Mouse (Mus musculus) embryonic facial prominence, embryonic 11.5 days (tissue): ENCODE results near the gene R3hdm4. TPM values are rescaled to one million over a fixed set of nuclear protein-coding genes. Genes with fewer than 3 reads are reported as not detected.

ENCODE experiments used
- ATAC-seq: fragments of 200-750 bp; cut with Nextera tagmentation; replicated peaks from 2 replicates; pipeline ENCODE4 v1.8.0; 2017; ENCODE audit warnings: low read depth; ENCODE audit not compliant: insufficient number of reproducible peaks, low FRiP score, low TSS enrichment
- DNase-seq: peaks from one replicate; pipeline ENCODE4 v3.0.0-alpha.2; 2015; ENCODE audit warnings: low spot score
- H3K27ac ChIP-seq: fragments of 300-500 bp; sonication (generic); replicated peaks from 2 replicates; pipeline ENCODE4 v1.5.1; 2014; ENCODE audit warnings: mild to moderate bottlenecking, low read depth, low read length, control low read depth
- H3K27me3 ChIP-seq: fragments of 300-500 bp; sonication (generic); 2 replicates; pipeline ENCODE4 v1.6.1; 2014; ENCODE audit warnings: mild to moderate bottlenecking, low read length, moderate library complexity, mixed read lengths; ENCODE audit not compliant: control insufficient read depth, insufficient read depth
- H3K36me3 ChIP-seq: fragments of 300-500 bp; sonication (generic); replicated peaks from 2 replicates; pipeline ENCODE4 v1.6.1; 2014; ENCODE audit warnings: low read depth, mild to moderate bottlenecking, low read length, moderate library complexity, mixed read lengths; ENCODE audit not compliant: control insufficient read depth, insufficient read depth
- H3K4me1 ChIP-seq: fragments of 300-500 bp; sonication (generic); 2 replicates; pipeline ENCODE4 v1.6.1; 2014; ENCODE audit warnings: low read length, mixed read lengths; ENCODE audit not compliant: control insufficient read depth, insufficient read depth
- H3K4me2 ChIP-seq: fragments of 300-500 bp; sonication (generic); 2 replicates; pipeline ENCODE4 v1.6.1; 2014; ENCODE audit warnings: low read depth, mild to moderate bottlenecking, control low read depth, low read length, moderate library complexity
- H3K4me3 ChIP-seq: fragments of 300-500 bp; sonication (generic); 2 replicates; pipeline ENCODE4 v1.5.1; 2014; ENCODE audit warnings: low read depth, low read length, control low read depth
- H3K9ac ChIP-seq: fragments of 300-500 bp; sonication (generic); replicated peaks from 2 replicates; pipeline ENCODE4 v1.6.1; 2014; ENCODE audit warnings: mild to moderate bottlenecking, control low read depth, low read length
- H3K9me3 ChIP-seq: fragments of 300-500 bp; sonication (generic); replicated peaks from 2 replicates; pipeline ENCODE4 v1.6.1; 2016; ENCODE audit warnings: mild to moderate bottlenecking, low read length, inconsistent platforms, mixed read lengths; ENCODE audit not compliant: control insufficient read depth
- WGBS: fragments of 180-500 bp; shearing (Covaris S2); extraction: QIAGEN DNeasy Blood & Tissue Kit; methylation state at CpG from one replicate; pipeline ENCODE4 v1.1.7; 2014; 5-methylcytosine and 5-hydroxymethylcytosine counted together
- polyA plus RNA-seq: library from polyadenylated mRNA; unstranded; fragments of >200 nt; fragmentation: Nextera tagmentation; extraction: Ambion mirVana; gene quantifications from 2 replicates; pipeline ENCODE4 v1.2.1, GENCODE M21; 2014

The R3hdm4 gene
- polyA plus RNA-seq, 1 experiment from 2014 or later, result 116 TPM

DNA sequence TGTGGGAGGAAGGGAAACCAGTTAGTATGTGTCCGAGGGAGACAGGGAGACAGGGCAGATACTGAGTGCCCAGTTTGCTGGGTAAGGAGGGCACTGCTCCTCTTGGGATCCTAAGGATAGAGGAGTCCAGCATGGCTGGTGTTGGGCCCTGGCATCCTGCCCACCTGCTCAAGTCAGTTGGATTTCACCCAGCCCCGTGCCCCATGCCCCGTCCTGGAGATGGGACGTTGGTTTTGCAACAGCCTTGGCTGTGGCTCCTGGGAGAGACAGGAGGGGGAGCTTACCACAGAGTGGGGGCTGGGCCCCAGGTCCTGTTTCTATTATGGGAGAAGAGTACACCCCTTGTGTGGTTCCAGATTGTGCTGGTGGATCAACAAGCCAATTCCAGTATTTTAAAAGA lies 36.6 kb downstream of the R3hdm4 start:
- H3K4me2 ChIP-seq, result no peak overlapping the region
- peaks cover 6% of the 10 kb centered on the region; the same call in 1 of the 2 replicates for H3K27me3 ChIP-seq
- H3K4me3 ChIP-seq, result no peak overlapping the region
- 71% methylated on average over 4 of the region's 4 CpGs for WGBS
- no peak overlapping the region for H3K27ac ChIP-seq
- ATAC-seq (no peak), DNase-seq (no peak)
- no peak overlapping the region for H3K9ac ChIP-seq
- no peaks in the 10 kb centered on the region for H3K9me3 ChIP-seq
- H3K36me3 ChIP-seq, result no peaks in the 10 kb centered on the region
- H3K4me1 ChIP-seq, result no peaks in the 10 kb centered on the region

DNA sequence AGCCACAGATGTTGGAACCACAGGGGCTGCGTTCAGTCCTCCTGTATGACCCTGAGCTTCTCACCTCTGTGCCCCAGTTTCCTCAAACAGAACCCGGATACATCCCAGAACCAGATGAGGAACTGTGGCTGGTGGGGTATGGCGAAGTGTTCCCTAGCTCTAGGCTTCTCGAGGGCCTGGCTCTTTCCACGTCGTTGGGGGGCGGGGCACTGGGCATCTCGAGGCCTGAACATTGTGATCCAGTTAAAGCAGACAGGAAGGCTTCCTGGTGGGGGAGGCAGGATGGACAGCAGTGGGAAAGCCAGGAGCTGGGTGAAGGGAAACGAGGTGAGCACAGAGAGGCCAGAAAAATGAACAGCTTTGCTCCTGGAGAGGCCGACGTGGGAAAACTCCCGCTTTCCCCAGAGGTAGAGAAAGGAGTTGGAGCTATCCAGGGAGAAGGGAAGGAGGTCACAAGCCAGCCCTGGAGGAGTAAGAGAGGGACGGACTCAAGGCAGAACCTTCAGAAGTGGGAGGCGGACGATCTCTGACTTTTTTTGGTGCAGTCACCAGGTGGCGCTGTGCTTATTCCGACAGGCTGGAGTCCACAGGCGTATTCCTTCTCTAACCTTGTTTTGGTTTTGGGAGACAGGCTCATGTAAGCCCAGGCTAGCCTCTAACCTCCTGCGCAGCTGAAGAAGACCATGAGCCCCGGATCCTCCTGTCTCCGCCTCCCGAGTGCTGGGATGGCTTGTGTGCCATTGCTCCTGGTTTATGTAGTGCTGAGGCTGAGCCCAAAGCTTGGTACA lies 37.5 kb downstream of the R3hdm4 start:
- DNase-seq, result peak; percentile 89
- no peak overlapping the region for H3K9ac ChIP-seq
- no peak overlapping the region for H3K27ac ChIP-seq
- H3K36me3 ChIP-seq, result no peaks in the 10 kb centered on the region
- WGBS, result 12% methylated on average over 22 of the region's 22 CpGs
- peaks cover 6% of the 10 kb centered on the region; the same call in 1 of the 2 replicates for H3K27me3 ChIP-seq
- no peak for ATAC-seq
- H3K4me1 ChIP-seq, result no peaks in the 10 kb centered on the region
- no peak overlapping the region for H3K4me2 ChIP-seq
- no peak overlapping the region for H3K4me3 ChIP-seq
- no peaks in the 10 kb centered on the region for H3K9me3 ChIP-seq

DNA sequence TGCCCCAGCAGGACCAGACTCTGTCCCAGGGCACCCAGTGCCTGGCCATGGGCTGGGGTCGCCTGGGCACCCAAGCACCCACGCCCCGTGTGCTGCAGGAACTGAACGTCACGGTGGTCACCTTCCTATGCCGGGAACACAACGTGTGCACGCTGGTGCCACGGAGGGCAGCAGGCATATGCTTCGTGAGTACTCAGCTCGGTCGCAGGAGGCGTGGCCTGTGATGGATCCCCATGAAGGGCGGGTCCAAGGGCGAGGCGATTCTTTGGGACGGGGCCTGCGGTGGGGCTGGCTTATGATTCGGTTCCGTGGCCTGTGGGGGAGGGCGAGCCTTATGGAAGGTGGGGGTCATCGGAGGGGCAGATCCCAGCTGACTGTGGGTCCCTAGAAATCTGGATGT lies 39.0 kb downstream of the R3hdm4 start:
- H3K27ac ChIP-seq, result no peak overlapping the region
- no peaks in the 10 kb centered on the region for H3K4me1 ChIP-seq
- H3K4me2 ChIP-seq, result peak overlapping the region; percentile 39
- H3K4me3 ChIP-seq, result no peak overlapping the region
- no peaks in the 10 kb centered on the region for H3K9me3 ChIP-seq
- H3K9ac ChIP-seq, result 0 out of 2 replicates have a peak overlapping the region, but pooled peaks have one; percentile 13
- peaks cover 6% of the 10 kb centered on the region; the same call in 1 of the 2 replicates for H3K27me3 ChIP-seq
- WGBS, result 6% methylated on average over 22 of the region's 22 CpGs
- H3K36me3 ChIP-seq, result no peaks in the 10 kb centered on the region
- peak; percentile 49 for DNase-seq
- ATAC-seq, result peak; percentile 58

DNA sequence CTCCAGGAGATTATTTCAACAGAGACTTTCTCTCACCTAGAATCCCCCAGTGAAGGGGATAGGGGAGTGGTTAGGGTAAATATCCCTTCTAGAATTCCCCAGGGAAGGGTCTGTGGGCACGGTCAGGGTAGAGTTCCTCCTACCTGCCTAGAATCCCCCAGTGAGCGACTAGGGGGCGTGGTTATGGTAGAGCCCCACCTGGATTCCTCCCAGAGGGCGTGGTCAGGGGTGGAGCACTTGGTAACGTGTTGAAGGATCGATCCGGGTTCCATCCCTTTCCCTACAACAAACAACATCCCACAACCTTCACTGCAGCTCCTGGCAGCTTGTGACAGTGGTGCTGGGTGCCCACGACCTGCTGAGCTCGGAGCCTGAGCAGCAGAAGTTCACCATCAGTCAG lies 40.3 kb downstream of the R3hdm4 start:
- no peaks in the 10 kb centered on the region for H3K4me1 ChIP-seq
- peak; percentile 35 for DNase-seq
- no peak overlapping the region for H3K4me2 ChIP-seq
- H3K9me3 ChIP-seq, result no peaks in the 10 kb centered on the region
- no peak for ATAC-seq
- H3K9ac ChIP-seq, result no peak overlapping the region
- 20% methylated on average over 9 of the region's 9 CpGs for WGBS
- no peaks in the 10 kb centered on the region for H3K36me3 ChIP-seq
- H3K27me3 ChIP-seq, result peaks cover 6% of the 10 kb centered on the region; the same call in 1 of the 2 replicates
- H3K27ac ChIP-seq, result no peak overlapping the region
- H3K4me3 ChIP-seq, result no peak overlapping the region

DNA sequence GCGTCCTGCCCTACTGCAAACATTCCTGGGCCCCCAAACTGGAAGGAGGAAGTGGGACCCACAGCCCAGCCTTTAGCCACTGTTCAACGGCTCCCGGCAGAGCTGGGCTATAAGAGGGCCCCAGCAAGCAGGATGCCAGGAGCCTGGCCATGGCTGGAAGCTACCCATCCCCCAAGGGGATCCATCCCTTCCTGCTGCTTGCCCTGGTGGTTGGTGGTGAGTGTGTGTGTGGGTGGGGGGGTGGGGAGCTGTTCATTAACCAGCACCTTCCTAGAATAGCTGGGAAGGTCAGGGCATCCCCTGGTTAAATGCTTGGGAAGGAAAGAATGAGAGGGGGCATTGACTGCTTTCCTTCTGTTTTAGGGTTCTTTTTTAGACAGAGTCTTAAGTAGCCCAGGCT lies 41.5 kb downstream of the R3hdm4 start:
- no peaks in the 10 kb centered on the region for H3K36me3 ChIP-seq
- H3K27me3 ChIP-seq, result peaks cover 6% of the 10 kb centered on the region; the same call in 1 of the 2 replicates
- H3K4me2 ChIP-seq, result no peak overlapping the region
- H3K9me3 ChIP-seq, result no peaks in the 10 kb centered on the region
- no peak overlapping the region for H3K9ac ChIP-seq
- DNase-seq (no peak), ATAC-seq (no peak)
- no peaks in the 10 kb centered on the region for H3K4me1 ChIP-seq
- H3K4me3 ChIP-seq, result no peak overlapping the region
- no peak overlapping the region for H3K27ac ChIP-seq
- 42% methylated on average over 3 of the region's 3 CpGs for WGBS

DNA sequence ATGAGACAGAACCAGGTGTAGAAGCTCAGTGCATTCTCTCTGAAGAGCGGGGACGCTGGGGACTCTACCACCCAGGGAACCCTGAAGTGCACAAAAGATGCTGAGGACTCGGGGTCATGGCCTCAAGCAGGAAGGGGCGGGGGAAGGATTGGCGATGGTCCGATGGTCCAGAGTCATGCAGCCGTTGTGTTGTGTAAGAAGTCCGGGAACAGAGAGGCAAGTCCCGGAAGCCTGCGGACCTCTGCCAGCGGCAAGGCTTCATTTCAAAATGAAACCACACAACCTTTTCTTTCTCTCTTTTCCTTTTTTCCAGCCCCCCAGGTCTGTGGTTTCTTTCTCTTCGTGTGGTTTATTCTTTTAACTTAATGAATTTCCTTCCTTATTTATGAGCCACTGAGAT lies 43.3 kb downstream of the R3hdm4 start:
- Histone ChIP-seq H3K36me3 (no peaks in the 10 kb centered on the region), H3K9me3 (no peaks in the 10 kb centered on the region), H3K4me3 (no peak overlapping the region), H3K9ac (no peak overlapping the region), H3K27me3 (peaks cover 4% of the 10 kb centered on the region; the same call in 1 of the 2 replicates), H3K4me2 (no peak overlapping the region), H3K4me1 (peaks cover 5% of the 10 kb centered on the region), H3K27ac (no peak overlapping the region)
- WGBS, result 53% methylated on average over 12 of the region's 12 CpGs
- ATAC-seq, result no peak
- no peak for DNase-seq

DNA sequence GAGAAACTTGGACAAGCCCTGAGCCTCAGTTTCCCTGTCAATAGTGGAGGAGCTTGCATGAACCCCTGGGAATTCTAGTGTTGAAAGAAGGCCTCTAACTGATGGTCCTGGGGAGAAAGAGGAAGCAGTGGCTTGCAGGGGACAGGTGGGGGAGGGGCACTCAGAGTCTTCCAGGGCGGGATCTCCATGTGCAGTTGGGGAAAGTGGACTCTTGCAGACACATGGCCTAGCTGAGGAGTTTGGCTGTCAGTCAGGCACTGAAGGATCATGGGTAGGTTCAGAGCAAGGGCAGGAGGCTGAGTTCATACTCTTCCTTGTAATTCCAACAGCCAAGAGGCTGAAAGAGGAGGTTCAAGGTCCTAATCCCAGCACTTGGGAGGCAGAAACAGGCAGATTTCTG lies 43.8 kb downstream of the R3hdm4 start:
- no peak overlapping the region for H3K27ac ChIP-seq
- ATAC-seq (no peak), DNase-seq (no peak)
- H3K36me3 ChIP-seq, result no peaks in the 10 kb centered on the region
- H3K27me3 ChIP-seq, result no peaks in the 10 kb centered on the region
- no peak overlapping the region for H3K9ac ChIP-seq
- no peak overlapping the region for H3K4me2 ChIP-seq
- H3K9me3 ChIP-seq, result no peaks in the 10 kb centered on the region
- WGBS, result 27% methylated on average over 1 of the region's 1 CpGs
- H3K4me3 ChIP-seq, result no peak overlapping the region
- peaks cover 6% of the 10 kb centered on the region for H3K4me1 ChIP-seq

DNA sequence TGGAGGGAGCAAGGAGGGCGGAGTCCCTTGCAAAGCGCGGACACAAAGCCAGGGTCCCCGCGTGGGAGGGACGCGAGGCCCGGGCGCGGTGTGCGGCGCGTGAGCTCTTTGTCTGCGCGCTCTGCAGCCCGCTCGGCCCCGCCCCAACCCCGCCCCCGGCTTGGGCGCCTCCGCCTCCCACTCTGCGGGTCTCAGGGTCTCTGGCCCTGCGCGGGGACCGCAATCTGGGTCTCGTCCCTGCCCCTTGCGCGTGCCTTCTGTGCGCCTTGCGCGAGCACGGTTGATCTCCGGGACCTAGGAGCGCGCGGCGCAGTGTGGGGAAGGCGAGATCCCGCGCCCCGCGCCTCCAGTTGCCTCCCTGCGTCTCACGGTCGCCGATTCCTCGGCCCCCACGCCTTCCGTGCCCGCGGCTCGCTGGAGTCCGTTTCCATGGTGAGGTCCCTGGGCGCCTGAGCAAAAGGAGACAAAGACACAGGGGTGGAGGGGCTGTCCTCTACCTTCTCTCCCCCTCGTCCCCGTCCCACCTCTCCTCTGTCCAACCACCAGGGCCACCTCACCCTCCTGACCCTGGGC lies 46.6 kb downstream of the R3hdm4 start, which contains the start of the genes Prtn3 and Plppr3:
Prtn3 (plus strand) TSS at position 187 of the 573 bp plus-strand sequence.
Plppr3 (minus strand) TSS at position 345 of the 573 bp plus-strand sequence.
- peaks cover 6% of the 10 kb centered on the region for H3K4me1 ChIP-seq
- peak; percentile 84 for DNase-seq
- H3K36me3 ChIP-seq, result no peaks in the 10 kb centered on the region; the same call in 1 of the 2 replicates
- peak within 1 kb of the TSS; percentile 81 for H3K9ac ChIP-seq
- H3K27ac ChIP-seq, result peak within 1 kb of the TSS; percentile 37
- WGBS, result 0% methylated on average over 56 of the region's 57 CpGs
- peak within 1 kb of the TSS; percentile 41 for H3K4me2 ChIP-seq
- H3K27me3 ChIP-seq, result no peaks in the 10 kb centered on the region
- no peaks in the 10 kb centered on the region for H3K9me3 ChIP-seq
- peak within 1 kb of the TSS; percentile 51 for H3K4me3 ChIP-seq
- ATAC-seq, result peak; percentile 86
